Mouse (Mus musculus): ENCODE measurements around the gene Cdh13. TPM values are rescaled to one million over a fixed set of nuclear protein-coding genes. Genes with fewer than 3 reads are reported as not detected.

Cdh13 gene
- polyA plus RNA-seq, 2 experiments: 9.3 to 25.2 TPM

GRCm38 (mm10) chr8:118339711-118340110 is 56.2 kb downstream of the Cdh13 start:
- Histone ChIP-seq H3K4me1 (ENCODE audit: control insufficient read depth, insufficient read depth, low read length) (peaks cover 8% of the 10 kb centered on the region; the same call in 1 of the 2 replicates), H3K27me3 (ENCODE audit: control insufficient read depth, insufficient read depth, low read length) (no peaks in the 10 kb centered on the region), H3K4me2 (replicated peaks; ENCODE audit: low read depth, low read length, severe bottlenecking) (no peak overlapping the region), H3K9ac (ENCODE audit: low read depth, low read length, severe bottlenecking) (no peak overlapping the region), H3K4me3 (replicated peaks; ENCODE audit: low read length) (no peak overlapping the region), H3K9me3 (ENCODE audit: control insufficient read depth, low read length) (no peaks in the 10 kb centered on the region), H3K27ac (replicated peaks; ENCODE audit: low read depth, low read length) (no peak overlapping the region), H3K36me3 (ENCODE audit: control insufficient read depth, insufficient read depth, low read length) (no peaks in the 10 kb centered on the region)
- no peak for DNase-seq (ENCODE audit: low spot score)
- no peak for ATAC-seq (ENCODE audit: low FRiP score, low read depth)
- TF ChIP-seq POLR2A (IDR thresholded peaks at IDR 0.05; ENCODE audit: borderline replicate concordance, extremely low read depth, insufficient read depth, insufficient read length): no peak
- WGBS: 80% methylated on average over 3 of the region's 3 CpGs

GRCm38 (mm10) chr8:118343267-118343666 is 59.7 kb downstream of the Cdh13 start:
- DNase-seq (ENCODE audit: low spot score): no peak
- ATAC-seq (ENCODE audit: low FRiP score, low read depth): no peak

DNA sequence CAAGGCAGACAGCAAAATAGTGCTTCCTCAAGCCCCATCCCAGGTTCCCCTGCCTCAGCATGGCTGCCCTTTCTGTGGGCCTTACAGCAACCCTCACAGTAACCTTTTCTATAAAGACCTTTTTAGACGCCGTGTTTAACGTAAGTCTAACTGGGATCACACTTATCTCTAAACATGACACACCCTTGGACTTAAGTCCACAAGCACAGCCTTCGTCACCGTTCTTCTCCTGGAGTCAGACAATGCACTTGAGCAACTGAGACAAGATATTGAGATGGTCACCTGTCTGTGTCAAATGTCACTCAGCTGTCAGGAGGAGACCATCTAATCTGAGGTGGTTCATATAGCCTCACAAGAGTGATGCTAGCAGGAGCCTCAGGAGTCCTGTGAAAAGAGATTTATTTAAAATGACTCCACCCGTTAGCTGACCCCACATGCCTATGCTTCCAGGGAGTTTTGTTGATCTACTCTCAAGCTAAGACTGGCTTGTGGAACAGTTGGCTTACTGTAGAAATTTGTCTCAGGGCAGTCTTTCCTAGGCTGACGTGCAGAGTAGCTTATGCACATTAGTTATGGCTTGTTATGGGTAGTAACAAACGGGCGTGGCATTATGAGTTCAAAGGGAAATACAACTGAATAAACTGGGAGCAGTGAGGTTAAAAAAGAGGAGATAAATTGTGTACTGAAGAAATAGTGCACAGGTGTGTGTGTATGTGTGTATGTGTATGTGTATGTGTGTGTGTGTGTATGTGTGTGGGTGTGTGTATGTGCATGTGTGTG is 65.4 kb downstream of the Cdh13 start:
- no peaks in the 10 kb centered on the region for H3K27me3 ChIP-seq (ENCODE audit: control insufficient read depth, insufficient read depth, low read length)
- H3K4me1 ChIP-seq (ENCODE audit: control insufficient read depth, insufficient read depth, low read length): no peaks in the 10 kb centered on the region
- 84% methylated on average over 9 of the region's 9 CpGs for WGBS
- no peaks in the 10 kb centered on the region for H3K9me3 ChIP-seq (ENCODE audit: control insufficient read depth, low read length)
- H3K4me2 ChIP-seq (replicated peaks; ENCODE audit: low read depth, low read length, severe bottlenecking): no peak overlapping the region
- no peak overlapping the region for H3K27ac ChIP-seq (replicated peaks; ENCODE audit: low read depth, low read length)
- no peak overlapping the region for H3K4me3 ChIP-seq (replicated peaks; ENCODE audit: low read length)
- no peak for TF ChIP-seq POLR2A (IDR thresholded peaks at IDR 0.05; ENCODE audit: borderline replicate concordance, extremely low read depth, insufficient read depth, insufficient read length)
- no peak for DNase-seq (ENCODE audit: low spot score)
- no peak for ATAC-seq (ENCODE audit: low FRiP score, low read depth)
- H3K36me3 ChIP-seq (ENCODE audit: control insufficient read depth, insufficient read depth, low read length): no peaks in the 10 kb centered on the region
- no peak overlapping the region for H3K9ac ChIP-seq (ENCODE audit: low read depth, low read length, severe bottlenecking)

More at GRCm38 (mm10) chr8:118343267-118343666, 59.7 kb downstream of the Cdh13 start:
- WGBS: 56% methylated on average over 4 of the region's 4 CpGs
- H3K9me3 ChIP-seq (ENCODE audit: control insufficient read depth, low read length): no peaks in the 10 kb centered on the region
- H3K27me3 ChIP-seq (ENCODE audit: control insufficient read depth, insufficient read depth, low read length): no peaks in the 10 kb centered on the region
- no peak overlapping the region for H3K9ac ChIP-seq (ENCODE audit: low read depth, low read length, severe bottlenecking)
- H3K4me3 ChIP-seq (replicated peaks; ENCODE audit: low read length): no peak overlapping the region
- H3K27ac ChIP-seq (replicated peaks; ENCODE audit: low read depth, low read length): no peak overlapping the region
- no peaks in the 10 kb centered on the region for H3K36me3 ChIP-seq (ENCODE audit: control insufficient read depth, insufficient read depth, low read length)
- peaks cover 8% of the 10 kb centered on the region; the same call in 1 of the 2 replicates for H3K4me1 ChIP-seq (ENCODE audit: control insufficient read depth, insufficient read depth, low read length)
- TF ChIP-seq POLR2A (IDR thresholded peaks at IDR 0.05; ENCODE audit: borderline replicate concordance, extremely low read depth, insufficient read depth, insufficient read length): no peak
- H3K4me2 ChIP-seq (replicated peaks; ENCODE audit: low read depth, low read length, severe bottlenecking): no peak overlapping the region

- no peak for ATAC-seq (ENCODE audit: low FRiP score, low read depth)
- 81% methylated on average over 7 of the region's 7 CpGs for WGBS
- H3K9me3 ChIP-seq (ENCODE audit: control insufficient read depth, low read length): no peaks in the 10 kb centered on the region
- no peak overlapping the region for H3K27ac ChIP-seq (replicated peaks; ENCODE audit: low read depth, low read length)
- no peak overlapping the region for H3K4me3 ChIP-seq (replicated peaks; ENCODE audit: low read length)
- H3K4me1 ChIP-seq (ENCODE audit: control insufficient read depth, insufficient read depth, low read length): no peaks in the 10 kb centered on the region
- no peak for TF ChIP-seq POLR2A (IDR thresholded peaks at IDR 0.05; ENCODE audit: borderline replicate concordance, extremely low read depth, insufficient read depth, insufficient read length)
- H3K4me2 ChIP-seq (replicated peaks; ENCODE audit: low read depth, low read length, severe bottlenecking): no peak overlapping the region
- no peaks in the 10 kb centered on the region for H3K27me3 ChIP-seq (ENCODE audit: control insufficient read depth, insufficient read depth, low read length)
- DNase-seq (ENCODE audit: low spot score): no peak
- no peak overlapping the region for H3K9ac ChIP-seq (ENCODE audit: low read depth, low read length, severe bottlenecking)
- H3K36me3 ChIP-seq (ENCODE audit: control insufficient read depth, insufficient read depth, low read length): no peaks in the 10 kb centered on the region
Measured at GRCm38 (mm10) chr8:118350136-118350535, 66.6 kb downstream of the Cdh13 start.

DNA sequence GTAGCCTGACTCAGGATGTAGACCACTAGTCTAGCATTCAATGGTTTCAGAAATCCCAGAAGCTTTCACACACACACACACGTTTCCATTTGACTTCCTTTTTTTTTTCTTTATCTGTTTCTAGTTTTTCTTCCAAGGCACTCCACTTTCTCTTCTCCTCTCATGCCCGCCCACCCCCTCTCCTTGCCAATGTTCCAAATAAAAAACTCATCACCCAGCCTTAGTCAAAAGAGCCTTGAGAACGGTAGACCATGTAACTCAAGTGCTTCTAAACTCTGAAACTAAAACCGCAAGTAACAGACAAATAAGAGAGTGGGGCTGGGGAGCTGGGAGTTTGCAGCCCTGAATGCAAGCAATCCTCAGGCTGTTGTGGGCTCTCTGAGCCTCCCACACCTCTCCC is 69.5 kb downstream of the Cdh13 start:
- Histone ChIP-seq H3K36me3 (ENCODE audit: control insufficient read depth, insufficient read depth, low read length) (no peaks in the 10 kb centered on the region), H3K9ac (ENCODE audit: low read depth, low read length, severe bottlenecking) (no peak overlapping the region), H3K9me3 (ENCODE audit: control insufficient read depth, low read length) (no peaks in the 10 kb centered on the region), H3K4me1 (ENCODE audit: control insufficient read depth, insufficient read depth, low read length) (no peaks in the 10 kb centered on the region), H3K27ac (replicated peaks; ENCODE audit: low read depth, low read length) (no peak overlapping the region), H3K4me2 (replicated peaks; ENCODE audit: low read depth, low read length, severe bottlenecking) (no peak overlapping the region), H3K27me3 (ENCODE audit: control insufficient read depth, insufficient read depth, low read length) (no peaks in the 10 kb centered on the region), H3K4me3 (replicated peaks; ENCODE audit: low read length) (no peak overlapping the region)
- TF ChIP-seq POLR2A (IDR thresholded peaks at IDR 0.05; ENCODE audit: borderline replicate concordance, extremely low read depth, insufficient read depth, insufficient read length): no peak
- ATAC-seq (ENCODE audit: low FRiP score, low read depth) (no peak), DNase-seq (ENCODE audit: low spot score) (no peak)
- WGBS: 73% methylated on average over 4 of the region's 4 CpGs

All from limb, embryonic 14.5 days (tissue).